Mouse (Mus musculus): ENCODE results near the gene Cdc42ep2.
"Not testable (repeated sequence)": the region's sequence is repeated elsewhere in the genome, so short reads cannot be mapped to it uniquely, and the experiment has no call there.

Cdc42ep2 gene

GRCm38 (mm10) chr19:5911430-5912102, 13.1 kb downstream of the Cdc42ep2 start:
- DNase-seq, result no peak

DNA sequence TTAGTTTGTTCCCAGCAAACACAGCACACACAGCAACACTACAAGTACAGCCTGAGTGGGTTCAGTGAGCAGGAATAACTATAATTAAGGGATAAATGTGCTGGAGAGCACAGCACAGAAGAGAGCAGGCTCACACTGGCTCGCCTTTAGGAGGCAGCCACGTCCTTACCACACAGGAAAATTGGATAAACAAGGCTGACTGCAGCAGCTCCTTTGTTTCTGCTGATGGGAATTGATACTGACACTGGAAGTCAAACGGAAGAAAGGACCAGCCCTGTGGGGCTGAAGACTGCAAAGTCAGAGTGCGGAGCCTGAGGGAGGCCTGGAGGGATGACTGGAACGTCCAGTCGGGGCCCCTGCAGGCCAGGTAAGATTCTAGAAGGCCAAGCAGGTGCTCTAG, 14.4 kb downstream of the Cdc42ep2 start:
- no peak for DNase-seq

DNA sequence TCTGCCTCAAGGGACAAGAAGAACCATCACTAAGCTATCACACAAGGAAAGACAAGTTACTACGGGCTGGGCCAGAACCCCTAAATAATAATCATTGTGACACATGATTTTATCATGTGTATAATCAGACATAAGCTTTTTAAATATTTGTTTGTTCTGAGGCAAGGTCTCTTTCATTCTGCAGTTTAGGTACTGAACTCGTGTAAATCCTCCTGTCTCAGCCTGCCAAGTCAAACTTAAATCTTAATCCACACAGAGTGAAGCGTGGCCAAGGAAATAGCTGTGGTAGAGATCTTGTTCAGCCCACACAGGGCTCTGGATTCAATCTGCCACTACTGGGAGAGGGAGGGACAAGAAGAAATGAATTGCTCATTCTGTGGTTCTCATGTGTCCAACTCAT, 17.3 kb downstream of the Cdc42ep2 start:
- DNase-seq, result no peak

- peak; percentile 95 for DNase-seq
Measured at GRCm38 (mm10) chr19:5894002-5894678, 30.5 kb downstream of the Cdc42ep2 start, which contains the start of gene Tigd3. Gene Tigd3 (minus strand): TSS chr19:5894149.

- DNase-seq, result no peak
Measured at GRCm38 (mm10) chr19:5893282-5894001, 31.2 kb downstream of the Cdc42ep2 start.

DNA sequence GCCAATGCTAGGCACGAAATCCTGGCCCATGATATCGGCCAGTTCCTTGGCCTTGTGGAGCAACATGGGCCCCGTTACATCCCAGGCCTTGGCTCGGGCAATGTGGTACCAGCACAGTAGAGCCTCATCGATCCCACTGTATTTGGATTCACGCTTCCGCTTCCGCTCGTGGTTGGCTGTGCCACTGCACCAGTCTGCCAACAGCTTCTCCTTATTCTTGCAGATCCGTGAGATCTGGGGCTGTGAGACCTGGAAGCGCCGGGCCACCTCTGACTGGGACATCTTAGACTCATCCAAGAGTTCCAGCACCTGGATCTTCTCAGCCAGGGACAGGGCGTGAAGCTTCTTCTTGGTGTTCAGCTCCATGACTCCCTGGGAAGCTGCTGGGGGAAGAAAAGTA, 31.9 kb downstream of the Cdc42ep2 start:
- no peak for DNase-seq

DNA sequence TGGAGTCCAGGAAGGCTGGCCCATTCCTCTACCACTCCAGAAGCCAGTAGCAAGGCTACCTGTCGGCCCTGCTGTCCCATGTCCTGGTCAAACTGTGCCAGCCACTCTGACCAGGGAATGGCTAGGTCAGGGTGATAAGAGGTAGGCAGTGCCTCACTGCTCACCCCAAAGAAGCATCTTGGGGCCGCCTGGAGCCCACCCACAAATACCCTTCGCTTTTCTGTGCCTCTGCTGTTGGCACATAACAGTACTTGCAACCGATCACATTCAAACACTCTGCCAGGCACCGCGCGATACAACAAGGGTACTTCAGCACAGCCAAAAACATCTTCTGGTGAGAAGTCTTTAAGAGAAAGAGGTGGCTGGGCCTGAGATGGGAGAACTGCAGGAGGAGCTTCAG, 32.4 kb downstream of the Cdc42ep2 start:
- DNase-seq, result no peak

GRCm38 (mm10) chr19:5891521-5892258, 32.9 kb downstream of the Cdc42ep2 start:
- no peak for DNase-seq

DNA sequence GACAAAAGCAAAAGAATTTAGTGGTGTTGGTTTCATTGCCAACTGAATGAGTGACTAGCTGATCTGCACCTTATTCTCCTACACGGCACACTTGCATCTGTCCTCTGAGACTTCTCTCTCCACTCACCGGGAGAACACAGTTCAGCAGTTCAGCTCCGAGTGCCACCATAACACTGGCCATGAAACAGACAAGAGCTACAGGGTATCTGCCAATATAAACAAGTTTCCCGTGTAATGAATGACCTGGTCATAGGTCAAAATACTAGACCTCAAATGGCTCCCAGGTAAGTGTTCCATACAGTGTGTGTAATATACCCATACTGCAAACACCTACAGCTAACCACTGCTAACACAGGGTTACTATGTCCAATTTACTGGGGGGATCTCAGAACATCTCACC, 35.4 kb downstream of the Cdc42ep2 start:
- DNase-seq, result no peak

- DNase-seq, result no peak
Measured at GRCm38 (mm10) chr19:5887234-5887815, 37.3 kb downstream of the Cdc42ep2 start.

DNA sequence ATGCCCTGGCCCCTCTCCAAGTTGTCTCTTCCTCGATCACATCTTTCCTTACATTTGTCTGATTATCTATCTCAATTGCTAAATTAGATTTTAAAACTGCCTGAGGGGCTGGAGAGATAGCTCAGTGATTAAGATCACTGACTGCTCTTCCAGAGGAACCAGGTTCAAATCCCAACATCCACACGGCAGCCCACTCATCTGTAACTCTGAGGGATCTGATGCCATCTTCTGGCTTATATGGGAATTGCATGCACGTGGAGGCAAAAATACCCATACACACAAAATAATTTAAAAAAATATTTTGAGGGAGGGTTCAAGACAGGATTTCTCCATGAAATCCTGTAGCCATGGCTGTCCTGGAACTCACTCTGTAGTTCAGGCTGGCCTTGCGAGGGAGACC, 38.8 kb downstream of the Cdc42ep2 start:
- peak; percentile 52 for DNase-seq

DNA sequence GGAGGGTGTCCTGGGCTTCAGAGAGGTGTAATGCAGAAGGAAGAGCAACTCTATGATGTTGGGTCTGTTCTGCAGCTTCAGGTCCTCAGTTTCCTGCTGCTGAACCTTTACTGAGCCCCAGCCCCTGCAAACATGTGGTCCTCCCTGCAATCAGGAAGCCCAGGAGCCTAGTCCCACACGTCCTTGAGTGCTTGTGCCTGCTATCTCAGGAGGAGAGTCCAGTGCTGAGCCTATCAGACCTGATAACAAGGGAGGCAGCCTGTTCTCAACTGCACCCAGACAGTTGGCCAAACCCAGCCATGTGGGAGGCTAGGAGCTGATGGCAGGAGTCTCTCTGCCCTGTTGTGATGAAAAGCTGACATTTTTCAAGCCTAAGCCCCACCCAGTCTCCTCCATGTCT, 40.7 kb downstream of the Cdc42ep2 start:
- DNase-seq, result no peak

GRCm38 (mm10) chr19:5882079-5882478, 42.5 kb downstream of the Cdc42ep2 start:
- DNase-seq, result not testable (repeated sequence)

GRCm38 (mm10) chr19:5881155-5881554, 43.5 kb downstream of the Cdc42ep2 start:
- DNase-seq, result peak; percentile 79

DNA sequence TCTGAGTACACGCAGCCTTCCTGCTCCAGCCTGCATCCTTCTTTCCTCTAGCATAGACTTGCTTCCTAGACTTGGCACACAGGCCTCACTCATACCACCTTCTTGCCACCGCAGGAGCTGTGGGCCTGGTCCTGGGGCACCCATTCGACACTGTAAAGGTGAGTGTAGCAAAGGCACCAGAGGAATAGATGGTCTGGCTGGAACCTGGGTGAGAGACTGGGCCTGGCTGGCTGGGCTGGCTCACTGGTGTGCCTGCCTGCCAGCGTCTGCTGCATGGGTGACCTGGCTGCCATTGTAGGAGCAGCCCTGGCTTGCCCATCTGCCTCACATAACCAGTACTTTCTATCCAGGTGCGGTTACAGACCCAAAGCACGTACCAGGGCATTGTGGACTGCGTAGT, 44.9 kb downstream of the Cdc42ep2 start:
- no peak for DNase-seq

DNA sequence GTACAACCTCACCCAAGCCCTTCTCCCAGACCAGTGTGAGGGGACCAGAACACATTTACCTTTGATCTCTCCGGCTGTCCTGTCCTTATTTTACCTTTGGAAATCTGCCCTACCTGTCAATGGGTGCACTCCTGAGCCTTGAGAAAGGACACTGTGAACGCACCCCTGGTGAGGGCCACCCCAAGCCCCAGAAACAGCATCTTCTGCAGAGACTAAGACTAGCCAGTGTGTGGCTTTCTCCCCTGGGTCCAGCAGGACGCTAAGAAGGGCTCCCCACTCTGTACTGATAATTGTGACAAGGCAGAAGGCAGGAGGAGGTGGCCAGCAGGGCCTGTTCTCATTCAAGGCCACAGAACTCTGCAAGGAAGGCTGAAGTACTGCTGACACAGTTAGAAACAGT, 45.7 kb downstream of the Cdc42ep2 start:
- peak; percentile 62 for DNase-seq

DNA sequence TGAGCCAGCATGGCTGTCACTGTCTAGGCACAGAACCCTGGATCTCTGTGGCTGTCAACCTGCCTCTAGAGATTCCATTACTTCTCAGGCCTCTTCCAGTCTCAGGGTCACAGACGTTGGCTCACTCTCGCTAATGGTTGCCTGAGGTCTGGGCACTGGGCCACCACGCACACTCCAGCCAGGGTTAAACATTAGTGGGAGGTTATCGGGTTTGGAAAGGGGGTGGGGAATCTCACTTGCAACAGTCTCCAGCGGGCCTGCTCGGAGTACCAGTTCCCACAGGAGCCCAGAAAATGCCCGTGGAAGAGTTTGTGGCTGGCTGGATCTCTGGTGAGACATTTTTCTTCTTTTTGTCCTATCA, 46.3 kb downstream of the Cdc42ep2 start:
- peak; percentile 96 for DNase-seq

DNA sequence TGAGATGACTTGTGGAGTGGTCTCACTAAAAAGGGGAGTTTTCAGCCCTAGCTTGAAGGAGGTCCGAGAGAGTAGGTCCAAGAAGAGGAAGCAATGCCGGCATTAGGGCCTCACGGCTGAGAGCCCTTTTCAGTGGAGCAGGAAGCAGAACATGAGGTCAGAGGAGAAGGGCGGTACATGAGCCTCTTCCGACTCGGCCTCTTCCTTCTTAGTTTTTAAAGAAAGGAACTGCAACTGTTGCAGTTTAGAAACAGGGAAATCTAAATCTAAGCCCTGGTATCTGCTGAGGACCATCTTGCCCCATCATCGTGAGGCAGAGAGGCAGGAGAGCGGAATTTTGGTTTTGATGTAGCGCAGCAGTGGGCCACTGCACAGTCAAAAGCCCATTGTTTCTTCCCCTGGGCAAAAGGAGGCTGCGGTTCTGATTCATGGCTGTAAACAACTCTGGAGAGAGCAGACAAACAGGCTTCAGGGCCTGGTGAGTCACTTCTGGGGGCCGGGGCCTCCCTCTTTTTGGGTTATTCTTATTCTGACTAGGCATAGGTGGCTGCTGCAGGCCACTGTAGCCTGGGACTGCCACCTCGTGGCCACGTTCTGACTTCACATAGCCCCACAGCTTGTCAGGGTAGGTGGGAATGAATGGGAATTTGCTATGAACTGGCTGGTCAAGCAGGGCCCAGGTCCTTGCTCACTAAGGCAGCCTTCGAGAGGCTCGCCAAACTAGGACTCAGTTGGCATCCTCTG, 46.8 kb downstream of the Cdc42ep2 start, which contains the start of gene Slc25a45:
Slc25a45 (plus strand) TSS at position 191 of the 744 bp plus-strand sequence.
- DNase-seq, result peak; percentile 46

- peak; percentile 96 for DNase-seq
Measured at GRCm38 (mm10) chr19:5874969-5875480, 49.6 kb downstream of the Cdc42ep2 start, which contains the start of gene Frmd8. Gene Frmd8 (minus strand): TSS chr19:5875274.

DNA sequence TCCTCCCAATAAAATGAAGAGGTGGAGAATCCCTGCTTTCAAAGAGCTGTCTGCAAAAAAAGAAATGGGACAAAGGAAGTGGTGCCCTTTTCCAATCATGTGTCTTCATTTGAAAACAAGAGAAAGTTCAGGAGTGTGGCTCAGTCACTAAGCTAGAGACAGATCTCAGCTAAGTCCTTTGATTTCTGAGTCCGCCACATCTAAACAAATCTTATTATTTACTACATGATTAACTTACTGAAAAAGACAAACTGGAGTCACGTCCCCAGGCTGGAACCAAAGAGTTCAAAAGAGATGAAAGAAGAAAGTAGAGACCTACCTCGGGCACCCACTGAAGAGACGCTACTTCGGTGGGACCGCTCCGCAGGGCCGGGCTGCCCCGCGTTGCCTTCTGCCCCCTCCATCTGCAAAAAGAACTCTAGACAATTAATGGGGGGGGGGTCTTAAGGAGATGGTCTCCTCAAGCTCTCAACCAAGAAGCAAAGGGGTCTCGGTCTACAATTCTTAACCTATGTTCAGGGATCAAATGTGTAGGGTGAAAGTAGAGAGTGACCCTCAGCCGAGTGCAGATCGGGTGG, 50.1 kb downstream of the Cdc42ep2 start:
- no peak for DNase-seq

DNA sequence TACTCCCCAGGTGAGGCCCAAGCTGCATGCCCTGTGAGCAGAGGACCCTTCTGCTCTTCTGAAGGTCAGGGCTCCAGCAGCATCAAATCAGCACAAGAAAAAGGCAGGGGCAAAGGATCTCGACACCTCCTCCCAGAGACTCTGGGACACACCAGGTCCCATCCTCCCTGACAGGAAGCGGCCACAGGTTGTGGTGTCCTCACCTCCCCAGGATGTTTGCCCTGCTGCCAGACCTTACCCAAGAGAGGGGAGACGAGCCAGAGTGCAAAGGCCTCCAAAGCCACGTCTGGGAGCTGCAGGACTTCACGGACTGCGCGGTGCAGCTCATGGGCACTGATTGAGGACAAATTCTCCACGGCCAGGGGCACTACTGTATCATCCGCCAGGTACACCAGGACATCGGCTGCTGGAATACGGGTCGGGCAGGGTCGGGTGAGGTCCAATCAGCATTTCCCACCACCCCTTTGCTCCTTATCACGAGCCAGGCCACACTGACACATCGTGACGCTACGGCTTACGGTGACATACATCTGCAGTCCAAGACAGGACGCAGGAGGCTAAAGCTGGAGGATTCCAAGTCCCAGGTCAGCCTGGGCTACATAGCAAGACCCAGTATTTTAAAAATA, 51.6 kb downstream of the Cdc42ep2 start:
- DNase-seq, result no peak

Data from kidney, adult 9 months (tissue).